Mouse (Mus musculus): ENCODE measurements around the gene Slc25a54.

Slc25a54 gene

GRCm38 (mm10) chr3:109124091-109124490 lies 43.8 kb downstream of the Slc25a54 start:
- in situ Hi-C loops (cut with MseI, MboI) = no loop called here

- in situ Hi-C loops (cut with MseI, MboI) = no loop called here
These were observed 45.3 kb downstream of the Slc25a54 start for GRCm38 (mm10) chr3:109125531-109125930.

- in situ Hi-C loops (cut with MseI, MboI) = no loop called here
These were observed 49.5 kb downstream of the Slc25a54 start for GRCm38 (mm10) chr3:109129768-109130167.

- in situ Hi-C loops (cut with MseI, MboI) = no loop called here
These were observed 52.7 kb downstream of the Slc25a54 start for GRCm38 (mm10) chr3:109132966-109133365.

GRCm38 (mm10) chr3:109134036-109134435 lies 53.8 kb downstream of the Slc25a54 start:
- in situ Hi-C loops (cut with MseI, MboI) = no loop called here

- in situ Hi-C loops (cut with MseI, MboI) = no loop called here
These were observed 55.1 kb downstream of the Slc25a54 start for GRCm38 (mm10) chr3:109135352-109135751.

- in situ Hi-C loops (cut with MseI, MboI) = no loop called here
These were observed 72.3 kb downstream of the Slc25a54 start for GRCm38 (mm10) chr3:109152561-109152960.

- in situ Hi-C loops (cut with MseI, MboI) = no loop called here
These were observed 73.1 kb downstream of the Slc25a54 start for GRCm38 (mm10) chr3:109153410-109153809.

GRCm38 (mm10) chr3:109155926-109156669 lies 75.8 kb downstream of the Slc25a54 start:
- in situ Hi-C loops (cut with MseI, MboI) = no loop called here

GRCm38 (mm10) chr3:109157481-109157880 lies 77.2 kb downstream of the Slc25a54 start:
- in situ Hi-C loops (cut with MseI, MboI) = no loop called here

- in situ Hi-C loops (cut with MseI, MboI) = no loop called here
These were observed 83.8 kb downstream of the Slc25a54 start for GRCm38 (mm10) chr3:109164088-109164487.

- in situ Hi-C loops (cut with MseI, MboI) = no loop called here
These were observed 84.4 kb downstream of the Slc25a54 start for GRCm38 (mm10) chr3:109164644-109165043.

- in situ Hi-C loops (cut with MseI, MboI) = no loop called here
These were observed 85.1 kb downstream of the Slc25a54 start for GRCm38 (mm10) chr3:109165214-109165829.
